Mouse (Mus musculus): ENCODE data around the gene Adamtsl2.

DNA sequence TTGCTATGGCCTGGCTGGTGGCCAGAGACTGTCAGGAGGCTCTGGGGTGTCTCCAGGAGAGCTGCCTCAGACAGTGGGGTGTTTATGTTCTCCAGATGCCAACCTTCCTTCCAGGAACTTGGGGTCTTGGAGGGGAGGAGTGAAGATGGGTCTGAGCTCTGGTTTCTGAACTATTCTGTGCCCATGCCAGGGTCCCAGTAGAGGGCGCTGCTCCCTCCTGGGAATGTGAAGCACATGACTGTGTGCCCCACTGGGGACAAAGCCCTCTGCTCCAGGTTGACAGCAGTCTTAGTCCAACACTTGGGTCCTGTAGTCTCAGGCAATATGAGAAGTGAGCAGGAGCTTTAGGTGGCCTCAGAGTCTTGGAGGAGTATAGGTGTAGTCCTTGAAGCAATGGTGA lies 39.9 kb upstream of the Adamtsl2 start:
- TF ChIP-seq CTCF (IDR thresholded peaks at IDR 0.05; ENCODE audit: low read depth) = peak; percentile 58
- no peak for TF ChIP-seq EP300 (IDR thresholded peaks at IDR 0.05; ENCODE audit: low read depth)

Data from liver, embryonic 14.5 days (tissue).